Comparison of ENCODE assay signal across 8 mouse cellular contexts in the genomic region with DNA sequence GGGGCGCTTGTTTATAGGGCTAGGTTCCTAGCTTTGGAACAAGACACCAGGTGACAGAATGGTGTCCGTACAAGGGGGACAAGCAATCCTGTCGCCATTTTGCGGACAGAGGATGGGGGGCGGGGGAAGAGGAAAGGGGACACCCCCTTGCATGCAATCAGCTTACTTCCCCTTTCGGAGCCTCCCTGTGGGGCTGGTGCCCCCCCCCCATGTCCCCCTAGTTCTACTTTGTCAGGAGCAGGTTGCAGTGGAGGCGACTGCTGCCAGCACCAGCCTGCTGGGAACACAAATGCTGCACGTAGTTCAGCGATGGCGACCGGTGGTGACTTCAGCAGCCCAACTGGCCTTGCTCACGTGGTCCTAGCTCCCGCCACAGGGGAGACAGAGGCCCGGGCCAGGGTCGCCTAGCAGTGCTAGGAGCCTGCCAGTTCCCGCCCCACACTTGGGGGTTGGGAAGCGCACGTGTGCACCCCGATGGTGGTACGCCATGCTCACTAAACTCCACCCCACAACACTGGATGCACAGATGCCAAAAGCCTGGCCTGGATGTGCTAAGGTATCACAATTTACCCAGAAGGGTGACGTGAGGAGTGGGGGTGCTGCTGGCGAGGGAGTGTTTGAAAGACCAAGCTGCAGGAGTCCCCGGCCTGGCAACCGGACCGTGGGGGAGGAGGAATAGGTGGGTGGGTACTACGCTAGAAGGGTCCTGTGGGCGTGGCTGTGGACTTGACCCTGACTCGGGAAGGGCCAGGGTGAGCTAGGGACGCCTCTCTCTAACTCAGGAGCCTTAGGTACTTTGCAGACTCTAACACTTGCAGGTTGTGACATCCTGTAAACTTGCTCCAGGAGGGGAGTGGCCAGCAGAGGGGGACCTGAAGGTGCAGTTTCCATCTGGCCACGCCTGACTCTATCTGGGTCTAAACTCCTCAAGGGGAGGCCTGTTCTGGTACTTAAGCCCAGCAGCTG. TPM values are rescaled to one million over a fixed set of nuclear protein-coding genes. Genes with fewer than 3 reads are reported as not detected.
DNase-seq lines count a peak whose midpoint lies in the region; ATAC-seq and TF ChIP-seq lines count a peak whose summit lies in the region.

No protein-coding gene starts in this region.

- H3K9ac ChIP-seq in kidney, embryonic 15.5 days, result peak overlapping the region; percentile 39
- peak overlapping the region; percentile 37 for H3K9ac ChIP-seq in forebrain, postnatal 0 days
- peak overlapping the region; percentile 55 for H3K9ac ChIP-seq in liver, postnatal 0 days (replicated peaks)

- H3K27me3 ChIP-seq in kidney, embryonic 15.5 days, result no peaks in the 10 kb centered on the region
- H3K27me3 ChIP-seq in forebrain, postnatal 0 days (ENCODE audit: insufficient read depth, low read length), result no peaks in the 10 kb centered on the region
- no peaks in the 10 kb centered on the region for H3K27me3 ChIP-seq in liver, postnatal 0 days (ENCODE audit: insufficient read depth, low read length)

- no peak for DNase-seq in kidney, postnatal 14 days
- DNase-seq in brain, adult 2 months (ENCODE audit: low read depth, low spot score), result peak; percentile 52
- DNase-seq in forebrain, postnatal 0 days, result no peak
- DNase-seq in liver, postnatal 0 days, result peak; percentile 54
- DNase-seq in urinary bladder, adult 18-20 months (ENCODE audit: low spot score in 2 of 2), result no peak

- H3K4me2 ChIP-seq in kidney, embryonic 15.5 days, result peak overlapping the region; percentile 59
- peak overlapping the region; percentile 18 for H3K4me2 ChIP-seq in forebrain, postnatal 0 days (ENCODE audit: low read depth)
- peak overlapping the region; percentile 99 for H3K4me2 ChIP-seq in liver, postnatal 0 days (ENCODE audit: low read depth, low read length)

- H3K4me3 ChIP-seq in kidney, embryonic 15.5 days (replicated peaks), result peak overlapping the region; percentile 25
- no peak overlapping the region for H3K4me3 ChIP-seq in forebrain, postnatal 0 days (ENCODE audit: low read depth, low read length)
- peak overlapping the region; percentile 46 for H3K4me3 ChIP-seq in liver, postnatal 0 days (ENCODE audit: low read depth, low read length)
- peak overlapping the region; percentile 20 for H3K4me3 ChIP-seq in olfactory bulb, adult 2 months (ENCODE audit: insufficient read depth, low read depth, low read length)

- peak overlapping the region; percentile 74 for H3K27ac ChIP-seq in kidney, embryonic 15.5 days
- H3K27ac ChIP-seq in forebrain, postnatal 0 days (ENCODE audit: low read depth, low read length), result 0 out of 2 replicates have a peak overlapping the region, but pooled peaks have one; percentile 15
- H3K27ac ChIP-seq in liver, postnatal 0 days (ENCODE audit: low read depth), result peak overlapping the region; percentile 91
- H3K27ac ChIP-seq in olfactory bulb, adult 2 months (ENCODE audit: insufficient read depth, low read depth, low read length), result peak overlapping the region; percentile 94

- TF ChIP-seq POLR2A in olfactory bulb, adult 2 months (IDR thresholded peaks at IDR 0.05; ENCODE audit: insufficient read depth, low read depth, low read length), result no peak

- peak; percentile 19; the same call in 1 of the 2 replicates for ATAC-seq in kidney, embryonic 15.5 days (replicated peaks; ENCODE audit: low FRiP score)
- peak; percentile 30 for ATAC-seq in forebrain, postnatal 0 days
- ATAC-seq in liver, postnatal 0 days, result peak; percentile 18
- ATAC-seq in activated CD4-positive, CD25-positive, alpha-beta regulatory T cell, adult 4 months, result no peak

- no peak for TF ChIP-seq EP300 in liver, postnatal 0 days (IDR thresholded peaks at IDR 0.05; ENCODE audit: low read depth)

- peaks cover 79% of the 10 kb centered on the region for H3K4me1 ChIP-seq in kidney, embryonic 15.5 days
- peaks cover 36% of the 10 kb centered on the region for H3K4me1 ChIP-seq in forebrain, postnatal 0 days (ENCODE audit: insufficient read depth)
- peaks cover 72% of the 10 kb centered on the region for H3K4me1 ChIP-seq in liver, postnatal 0 days (ENCODE audit: insufficient read depth)
- H3K4me1 ChIP-seq in olfactory bulb, adult 2 months (ENCODE audit: control insufficient read depth, insufficient read depth, low read length), result peaks cover 82% of the 10 kb centered on the region

- H3K36me3 ChIP-seq in kidney, embryonic 15.5 days, result peaks cover 19% of the 10 kb centered on the region
- H3K36me3 ChIP-seq in forebrain, postnatal 0 days (ENCODE audit: insufficient read depth), result 0 out of 2 replicates have a peak, but pooled peaks cover 7% of the 10 kb centered on the region
- peaks cover 6% of the 10 kb centered on the region; the same call in 1 of the 2 replicates for H3K36me3 ChIP-seq in liver, postnatal 0 days (replicated peaks; ENCODE audit: insufficient read depth, low read length)

- TF ChIP-seq CTCF in forebrain, postnatal 0 days (IDR thresholded peaks at IDR 0.05; ENCODE audit: low read depth), result no peak
- TF ChIP-seq CTCF in liver, postnatal 0 days (IDR thresholded peaks at IDR 0.05; ENCODE audit: low read depth), result peak; percentile 39
- TF ChIP-seq CTCF in olfactory bulb, adult 2 months (IDR thresholded peaks at IDR 0.05; ENCODE audit: insufficient read depth, low read depth, low read length), result no peak

- WGBS in kidney, embryonic 15.5 days, result 15% methylated on average over 29 of the region's 30 CpGs
- 18% methylated on average over 30 of the region's 30 CpGs for WGBS in forebrain, postnatal 0 days
- WGBS in liver, postnatal 0 days (ENCODE audit: insufficient replicate concordance), result 13% methylated on average over 29 of the region's 30 CpGs
- WGBS in olfactory bulb, adult 2 months, result 18% methylated on average over 30 of the region's 30 CpGs

- H3K9me3 ChIP-seq in kidney, embryonic 15.5 days (replicated peaks), result no peaks in the 10 kb centered on the region
- no peaks in the 10 kb centered on the region for H3K9me3 ChIP-seq in forebrain, postnatal 0 days (ENCODE audit: low read length)
- no peaks in the 10 kb centered on the region for H3K9me3 ChIP-seq in liver, postnatal 0 days (ENCODE audit: low read length)

RNA-seq across cellular contexts. Expression of a gene that starts 6.0 kb away (rescaled TPM):
- polyA plus RNA-seq in kidney, embryonic 15.5 days (2015; fragmentation: Nextera tagmentation; extraction: Ambion mirVana), result 9.9 and 11.2 TPM in 2 replicates
- total RNA-seq in forebrain, postnatal 0 days (2014; rRNA removed), result 17.9 and 18.7 TPM in 2 replicates
- 13.3 and 14.1 TPM in 2 replicates for polyA plus RNA-seq in forebrain, postnatal 0 days (2015; fragmentation: Nextera tagmentation; extraction: Ambion mirVana)
- polyA plus RNA-seq in liver, postnatal 0 days (2015; fragmentation: Nextera tagmentation; extraction: Ambion mirVana), result 6.1 and 6.5 TPM in 2 replicates
- polyA plus RNA-seq in olfactory bulb, adult 2 months (2012; ENCODE audit: insufficient read depth, insufficient read length, low replicate concordance, missing spikeins), result not detected in 2 replicates
- polyA plus RNA-seq in activated CD4-positive, CD25-positive, alpha-beta regulatory T cell, adult 4 months (2017; shearing (Covaris generic)), result 1 to 10 TPM; 5.2 to 8.1 TPM

RNA-seq across cellular contexts. Expression of a gene that starts 9.8 kb away (rescaled TPM):
- polyA plus RNA-seq in kidney, embryonic 15.5 days (2015; fragmentation: Nextera tagmentation; extraction: Ambion mirVana), result 23.9 and 29.5 TPM in 2 replicates
- total RNA-seq in forebrain, postnatal 0 days (2014; rRNA removed), result 40.3 and 41.9 TPM in 2 replicates
- polyA plus RNA-seq in forebrain, postnatal 0 days (2015; fragmentation: Nextera tagmentation; extraction: Ambion mirVana), result 27.9 and 30.5 TPM in 2 replicates
- 7.4 and 8.1 TPM in 2 replicates for polyA plus RNA-seq in liver, postnatal 0 days (2015; fragmentation: Nextera tagmentation; extraction: Ambion mirVana)
- not detected in 2 replicates for polyA plus RNA-seq in olfactory bulb, adult 2 months (2012; ENCODE audit: insufficient read depth, insufficient read length, low replicate concordance, missing spikeins)
- 10 to 100 TPM; 13.0 to 13.4 TPM for polyA plus RNA-seq in activated CD4-positive, CD25-positive, alpha-beta regulatory T cell, adult 4 months (2017; shearing (Covaris generic))

RNA-seq across cellular contexts. Expression of a gene that starts 19.0 kb away (rescaled TPM):
- polyA plus RNA-seq in kidney, embryonic 15.5 days (2015; fragmentation: Nextera tagmentation; extraction: Ambion mirVana), result 93.5 and 95.4 TPM in 2 replicates
- total RNA-seq in forebrain, postnatal 0 days (2014; rRNA removed), result 156 and 201 TPM in 2 replicates
- polyA plus RNA-seq in forebrain, postnatal 0 days (2015; fragmentation: Nextera tagmentation; extraction: Ambion mirVana), result 154 and 155 TPM in 2 replicates
- polyA plus RNA-seq in liver, postnatal 0 days (2015; fragmentation: Nextera tagmentation; extraction: Ambion mirVana), result 50.2 and 59.3 TPM in 2 replicates
- not detected in 2 replicates for polyA plus RNA-seq in olfactory bulb, adult 2 months (2012; ENCODE audit: insufficient read depth, insufficient read length, low replicate concordance, missing spikeins)
- 10 to 100 TPM in 1 of 2 experiments, 1 to 10 TPM in 1; 9.4 to 11.8 TPM for polyA plus RNA-seq in activated CD4-positive, CD25-positive, alpha-beta regulatory T cell, adult 4 months (2017; shearing (Covaris generic))

RNA-seq across cellular contexts. Expression of a gene that starts 31.5 kb away (rescaled TPM):
- 93.5 and 107 TPM in 2 replicates for polyA plus RNA-seq in kidney, embryonic 15.5 days (2015; fragmentation: Nextera tagmentation; extraction: Ambion mirVana)
- 21.0 and 24.1 TPM in 2 replicates for total RNA-seq in forebrain, postnatal 0 days (2014; rRNA removed)
- 86.8 and 87.9 TPM in 2 replicates for polyA plus RNA-seq in forebrain, postnatal 0 days (2015; fragmentation: Nextera tagmentation; extraction: Ambion mirVana)
- polyA plus RNA-seq in liver, postnatal 0 days (2015; fragmentation: Nextera tagmentation; extraction: Ambion mirVana), result 27.5 and 29.2 TPM in 2 replicates
- not detected in 2 replicates for polyA plus RNA-seq in olfactory bulb, adult 2 months (2012; ENCODE audit: insufficient read depth, insufficient read length, low replicate concordance, missing spikeins)
- 100 to 1,000 TPM; 104 to 107 TPM for polyA plus RNA-seq in activated CD4-positive, CD25-positive, alpha-beta regulatory T cell, adult 4 months (2017; shearing (Covaris generic))

RNA-seq across cellular contexts. Expression of a gene that starts 31.5 kb away (rescaled TPM):
- polyA plus RNA-seq in kidney, embryonic 15.5 days (2015; fragmentation: Nextera tagmentation; extraction: Ambion mirVana), result 7.0 and 8.6 TPM in 2 replicates
- 3.0 and 4.9 TPM in 2 replicates for total RNA-seq in forebrain, postnatal 0 days (2014; rRNA removed)
- 4.2 and 4.5 TPM in 2 replicates for polyA plus RNA-seq in forebrain, postnatal 0 days (2015; fragmentation: Nextera tagmentation; extraction: Ambion mirVana)
- 2.1 and 2.6 TPM in 2 replicates for polyA plus RNA-seq in liver, postnatal 0 days (2015; fragmentation: Nextera tagmentation; extraction: Ambion mirVana)
- polyA plus RNA-seq in olfactory bulb, adult 2 months (2012; ENCODE audit: insufficient read depth, insufficient read length, low replicate concordance, missing spikeins), result not detected in 2 replicates
- polyA plus RNA-seq in activated CD4-positive, CD25-positive, alpha-beta regulatory T cell, adult 4 months (2017; shearing (Covaris generic)), result 1 to 10 TPM; 2.5 to 3.7 TPM

Comparison
In these comparisons a context has a peak if more than half of its experiments do, and no peak if none do; other contexts are left out.
1. H3K27ac ChIP-seq: peak in every context shown above with its lines; median percentile 94 in olfactory bulb, adult 2 months; 91 in liver, postnatal 0 days; 74 in kidney, embryonic 15.5 days; 15 in forebrain, postnatal 0 days.
2. H3K4me2 ChIP-seq: peak in every context shown above with its lines; median percentile 99 in liver, postnatal 0 days; 59 in kidney, embryonic 15.5 days; 18 in forebrain, postnatal 0 days.
3. DNase-seq: peak in brain, adult 2 months (single experiment) and liver, postnatal 0 days (single experiment); none in kidney, postnatal 14 days (single experiment), forebrain, postnatal 0 days (single experiment) and urinary bladder, adult 18-20 months (0 of 2).
4. RNA of a gene that starts 19.0 kb away (polyA plus RNA-seq): 154 to 155 TPM in forebrain, postnatal 0 days, 93.5 to 95.4 TPM in kidney, embryonic 15.5 days, 50.2 to 59.3 TPM in liver, postnatal 0 days and 9.4 to 11.8 TPM in activated CD4-positive, CD25-positive, alpha-beta regulatory T cell, adult 4 months; not detected in olfactory bulb, adult 2 months; every median in the first group is over 10 times any median in the second.
5. Peak in every context shown above with its lines, with median percentiles within 50 percentile points of each other: H3K9ac ChIP-seq.